Mouse (Mus musculus): ENCODE results near the gene Cfdp1.

GRCm38 (mm10) chr8:111775766-111776165, 78.3 kb downstream of the Cfdp1 start:
- TF ChIP-seq GATA1 (IDR thresholded peaks at IDR 0.05; ENCODE audit: borderline replicate concordance, low read length) (no peak), FLI1 (IDR thresholded peaks at IDR 0.05; ENCODE audit: low read length) (no peak)

All from megakaryocyte, embryonic 14.5 days (primary cell).